Mouse (Mus musculus): ENCODE data around the gene Etfb. TPM values are rescaled to one million over a fixed set of nuclear protein-coding genes. Genes with fewer than 3 reads are reported as not detected.

Gene Etfb
- 67.2 and 78.6 TPM in 2 replicates for polyA plus RNA-seq (2012; rRNA removed)

GRCm38 (mm10) chr7:43443917-43444293 lies at the start of gene Etfb, which contains the start of gene Gm45233:
Gene Etfb (plus strand): TSS chr7:43444083.
Gene Gm45233 (plus strand): TSS chr7:43444128.

GRCm38 (mm10) chr7:43408131-43408553 lies 35.7 kb upstream of the Etfb start, which contains the start of gene Siglecg:
Gene Siglecg (plus strand): TSS chr7:43408204.

GRCm38 (mm10) chr7:43427406-43427805 lies 16.5 kb upstream of the Etfb start, which contains the start of gene Lim2:
Gene Lim2 (plus strand): TSS chr7:43427670.

GRCm38 (mm10) chr7:43436341-43437255 lies 7.3 kb upstream of the Etfb start, which contains the start of gene Nkg7:
Gene Nkg7 (plus strand): TSS chr7:43437073.

DNA sequence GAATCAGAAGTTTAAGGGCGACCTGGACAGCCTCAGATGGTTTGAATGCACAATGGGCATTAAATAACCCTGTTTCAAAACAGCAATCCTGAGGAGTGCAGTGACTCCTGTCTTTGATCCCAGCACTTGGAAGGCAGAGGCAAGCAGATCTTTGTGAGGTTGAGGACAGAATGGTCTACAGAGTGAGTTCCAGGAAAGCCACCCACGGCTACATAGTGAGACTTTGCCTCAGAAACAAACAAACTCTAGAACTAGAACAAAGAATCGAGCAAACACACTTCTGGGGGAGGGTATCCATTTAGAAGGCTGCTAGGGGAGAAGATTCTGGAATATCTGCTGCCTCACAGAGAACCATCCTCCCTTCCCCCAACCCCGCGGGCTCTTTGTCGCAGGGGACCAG lies 3.4 kb upstream of the Etfb start, which contains the start of gene Cldnd2:
Gene Cldnd2 (plus strand): TSS at position 301 of the 400 bp plus-strand sequence.

GRCm38 (mm10) chr7:43462851-43463250 lies 19.0 kb downstream of the Etfb start, which contains the start of gene Vsig10l:
Gene Vsig10l (plus strand): TSS chr7:43463151.

DNA sequence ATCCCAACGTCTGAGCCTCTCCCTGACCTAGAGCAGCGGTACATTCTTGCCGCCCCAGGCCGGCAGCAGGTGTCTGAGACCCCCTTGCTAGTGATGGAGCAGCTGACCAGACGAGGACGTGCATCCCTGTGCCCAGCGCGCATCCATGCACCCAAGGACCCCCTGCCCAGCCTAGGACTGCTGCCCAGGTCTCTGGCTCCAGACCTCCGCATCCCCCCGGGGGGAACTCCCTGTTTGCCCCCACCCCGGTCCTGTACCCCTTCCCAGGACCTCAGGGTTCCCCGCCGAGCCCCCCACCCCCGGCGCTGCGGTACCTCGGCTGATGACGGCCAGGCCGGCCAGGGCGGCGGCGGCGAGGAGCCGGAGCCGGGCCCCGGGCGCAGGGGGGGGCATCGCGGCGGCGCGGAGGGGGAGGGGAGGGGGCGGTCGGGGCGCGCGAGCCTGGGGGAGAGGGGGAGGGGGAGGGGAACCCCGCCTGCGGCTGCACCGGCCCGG lies 45.8 kb downstream of the Etfb start, which contains the start of gene Iglon5:
Gene Iglon5 (minus strand): TSS at position 445 of the 495 bp plus-strand sequence.

Other genes starting within 250 kb of the Etfb start
- 21.3 and 23.2 TPM in 2 replicates for gene Zfp715, start 130.8 kb upstream of the Etfb start, polyA plus RNA-seq (2012; rRNA removed)
- 0.08 and 0.11 TPM in 2 replicates for gene Siglecf, start 92.7 kb upstream of the Etfb start, polyA plus RNA-seq (2012; rRNA removed)
- 0.03 and 0.21 TPM in 2 replicates for gene Siglecg, start 35.9 kb upstream of the Etfb start, polyA plus RNA-seq (2012; rRNA removed)
- not detected in 2 replicates for gene Lim2, start 16.4 kb upstream of the Etfb start, polyA plus RNA-seq (2012; rRNA removed)
- gene Nkg7, start 7.0 kb upstream of the Etfb start, polyA plus RNA-seq (2012; rRNA removed) = 0.08 TPM in 1 of 2 replicates, not detected in the other
- not detected in 2 replicates for gene Cldnd2, start 3.3 kb upstream of the Etfb start, polyA plus RNA-seq (2012; rRNA removed)
- gene Gm45233, start within 50 bp of the Etfb start, polyA plus RNA-seq (2012; rRNA removed) = 1.2 and 1.4 TPM in 2 replicates
- 7.7 and 9.7 TPM in 2 replicates for gene Vsig10l, start 19.1 kb downstream of the Etfb start, polyA plus RNA-seq (2012; rRNA removed)
- gene Iglon5, start 46.0 kb downstream of the Etfb start, polyA plus RNA-seq (2012; rRNA removed) = 67.3 and 80.8 TPM in 2 replicates
- not detected in 2 replicates for gene 4931406B18Rik, start 61.9 kb downstream of the Etfb start, polyA plus RNA-seq (2012; rRNA removed)
- 0.93 and 1.6 TPM in 2 replicates for gene Cd33, start 100.3 kb downstream of the Etfb start, polyA plus RNA-seq (2012; rRNA removed)
- gene Zfp658, start 118.2 kb downstream of the Etfb start, polyA plus RNA-seq (2012; rRNA removed) = 13.1 and 13.3 TPM in 2 replicates
- gene Zfp719, start 135.5 kb downstream of the Etfb start, polyA plus RNA-seq (2012; rRNA removed) = 8.7 and 9.2 TPM in 2 replicates
- gene Zfp819, start 163.1 kb downstream of the Etfb start, polyA plus RNA-seq (2012; rRNA removed) = 0.27 and 0.33 TPM in 2 replicates
- gene Ceacam18, start 190.6 kb downstream of the Etfb start, polyA plus RNA-seq (2012; rRNA removed) = 0.03 and 0.08 TPM in 2 replicates
- gene Siglece, start 216.1 kb downstream of the Etfb start, polyA plus RNA-seq (2012; rRNA removed) = 0.16 and 0.19 TPM in 2 replicates
- gene Ctu1, start 227.9 kb downstream of the Etfb start, polyA plus RNA-seq (2012; rRNA removed) = 26.2 and 27.5 TPM in 2 replicates
- 0.08 TPM in 1 of 2 replicates, not detected in the other for gene Klk14, start 246.3 kb downstream of the Etfb start, polyA plus RNA-seq (2012; rRNA removed)